Mouse (Mus musculus): ENCODE data around the gene Efna4.

Efna4 gene

DNA sequence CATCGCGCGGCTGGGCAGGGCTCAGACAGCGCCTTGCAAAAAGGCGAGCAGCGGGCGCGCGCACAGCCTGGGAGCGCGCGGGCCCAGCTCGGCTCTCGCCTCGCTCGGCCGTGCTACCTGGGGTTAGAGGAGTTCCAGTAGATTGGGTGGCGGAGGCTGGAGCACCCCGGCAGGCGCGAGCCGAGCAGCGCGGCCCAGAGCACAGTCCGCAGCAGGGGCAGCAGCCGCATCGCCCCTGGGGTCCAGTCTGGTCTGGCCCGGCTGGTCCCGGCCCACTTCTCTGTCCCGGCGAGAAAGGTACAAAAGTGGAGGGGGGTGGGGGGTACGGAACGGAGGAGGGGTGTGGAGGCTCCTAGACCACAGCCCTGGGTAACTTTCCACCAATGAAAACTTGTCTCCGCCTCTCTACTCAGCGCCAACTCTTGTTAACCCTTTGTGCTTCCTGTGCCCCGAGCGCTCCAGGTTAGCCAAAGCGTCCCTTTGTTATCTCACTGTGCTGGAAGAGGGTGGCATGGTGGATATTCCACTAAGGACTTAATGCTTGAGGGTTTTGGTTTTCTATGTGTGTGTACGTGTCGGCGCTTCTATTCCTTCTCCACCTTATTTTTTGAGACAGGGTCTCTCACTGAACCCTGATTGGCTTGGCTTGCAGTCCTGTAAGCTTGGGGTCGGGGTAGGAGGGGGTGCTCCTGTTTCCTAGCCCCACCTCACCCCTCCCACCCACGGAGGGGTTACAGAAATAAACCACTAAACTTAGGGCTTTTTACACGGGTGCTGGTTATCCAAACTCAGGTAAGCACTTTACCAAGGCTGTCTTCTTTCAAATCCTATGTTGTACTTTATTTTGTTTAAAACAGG is at the start of gene Efna4:
Efna4 (minus strand) TSS at position 308 of the 858 bp plus-strand sequence.
- DNase-seq (ENCODE audit: extremely low read depth, low read depth, low spot score) = no peak

DNA sequence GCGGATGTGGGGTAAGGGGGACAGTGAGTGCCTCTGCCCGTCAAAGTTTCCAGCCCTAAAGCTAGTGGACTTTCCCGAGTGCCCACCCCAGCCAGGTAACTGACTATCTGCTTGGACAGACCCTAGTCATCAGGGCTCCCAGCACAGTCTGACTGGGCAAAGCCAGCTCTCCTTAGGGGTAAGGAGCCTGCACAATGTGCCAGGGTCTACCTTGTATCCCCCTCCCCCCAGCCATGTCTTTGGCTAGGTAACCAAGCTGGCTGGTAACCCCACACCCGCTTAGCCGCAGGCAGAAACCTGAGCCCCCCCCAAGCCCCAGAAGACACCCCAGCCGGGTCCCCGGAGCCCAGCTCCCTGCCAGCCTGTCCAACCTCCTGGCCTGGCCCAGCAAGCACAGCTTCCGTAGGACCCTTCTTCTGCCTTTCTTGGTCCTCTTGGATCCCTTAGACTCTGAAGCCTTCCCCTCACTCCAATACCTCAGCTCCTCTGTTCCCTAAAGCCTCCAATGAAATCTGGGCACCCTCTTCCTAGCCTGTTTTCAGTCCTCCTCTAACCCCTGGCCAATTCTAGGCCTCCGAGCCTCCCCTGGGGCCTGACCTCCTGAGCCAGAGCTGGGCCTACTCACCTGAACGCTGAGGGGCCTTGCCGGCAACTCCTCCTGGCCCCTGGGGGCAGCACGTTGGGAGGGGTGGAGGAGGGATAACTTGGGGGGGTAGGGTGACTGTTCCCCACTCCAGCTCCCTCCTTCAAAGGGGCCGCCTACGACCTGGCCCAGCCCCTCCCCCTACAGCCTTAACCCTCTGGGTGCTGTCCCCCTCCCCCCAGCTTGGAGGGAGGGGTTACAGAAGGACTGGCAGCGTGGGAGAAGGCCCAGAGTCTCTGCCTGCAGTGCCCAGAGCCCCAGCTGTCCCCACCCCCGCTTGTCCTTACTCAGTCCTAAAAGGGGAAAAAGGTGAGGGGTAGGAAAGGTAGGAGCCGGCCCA is 48.9 kb upstream of the Efna4 start:
- no peak for DNase-seq (ENCODE audit: extremely low read depth, low read depth, low spot score)

DNA sequence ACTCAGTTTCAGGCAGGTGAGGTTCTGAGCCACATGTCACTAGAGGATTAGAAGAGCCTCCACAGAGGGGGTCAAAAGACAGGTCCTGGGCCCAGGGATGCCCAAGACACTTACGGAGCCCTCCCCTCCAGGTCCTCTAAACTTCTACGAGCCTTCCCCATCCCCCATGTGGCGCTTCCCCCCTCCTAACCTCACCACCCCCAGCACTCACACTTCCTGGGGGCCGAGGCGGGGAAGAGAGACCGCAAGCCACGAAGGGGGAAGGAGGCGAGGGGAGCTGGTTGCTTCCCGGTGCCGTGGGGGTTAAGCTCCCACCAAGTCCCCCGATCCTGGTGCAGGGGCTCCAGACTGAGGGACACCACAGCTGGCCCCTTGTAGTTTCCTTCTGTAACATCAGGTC is 47.6 kb upstream of the Efna4 start:
- DNase-seq (ENCODE audit: extremely low read depth, low read depth, low spot score) = no peak

DNA sequence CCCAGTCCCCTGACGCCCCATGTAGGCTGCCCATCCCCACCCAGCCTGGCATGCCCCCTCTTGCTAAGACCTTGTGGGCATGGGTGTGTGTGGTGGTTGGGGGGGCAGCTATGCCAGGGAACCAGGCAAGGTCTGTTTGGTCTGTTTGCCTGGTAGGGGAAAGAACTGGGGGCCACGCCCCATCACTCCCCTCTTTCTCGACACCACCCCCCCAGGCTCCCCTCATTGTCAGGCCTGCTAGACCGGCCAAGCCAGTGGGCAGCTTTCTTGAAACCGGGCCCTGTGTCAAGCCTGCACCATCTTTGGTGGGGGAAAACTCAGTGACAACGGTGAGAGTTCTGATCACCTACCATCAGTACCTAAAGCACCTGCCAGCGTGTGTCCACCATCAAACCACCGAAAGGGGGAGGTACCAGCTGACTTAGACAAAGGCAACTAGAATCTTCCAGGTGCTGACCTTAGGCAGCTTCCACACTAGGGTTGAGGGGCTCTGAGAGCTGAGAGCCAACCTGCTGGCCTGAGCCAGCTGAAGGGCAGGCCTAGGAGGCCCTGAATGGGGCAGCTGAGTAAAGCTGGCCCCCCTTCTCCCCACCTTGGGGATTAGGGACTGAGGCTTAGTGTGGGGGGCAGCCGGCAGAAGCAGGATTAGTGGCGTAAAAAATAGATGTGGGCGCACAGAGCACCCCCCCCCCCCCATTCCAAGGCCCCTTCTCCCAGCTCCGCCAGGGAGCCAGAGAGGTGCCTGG is 46.7 kb upstream of the Efna4 start:
- DNase-seq (ENCODE audit: extremely low read depth, low read depth, low spot score) = peak; percentile 69

DNA sequence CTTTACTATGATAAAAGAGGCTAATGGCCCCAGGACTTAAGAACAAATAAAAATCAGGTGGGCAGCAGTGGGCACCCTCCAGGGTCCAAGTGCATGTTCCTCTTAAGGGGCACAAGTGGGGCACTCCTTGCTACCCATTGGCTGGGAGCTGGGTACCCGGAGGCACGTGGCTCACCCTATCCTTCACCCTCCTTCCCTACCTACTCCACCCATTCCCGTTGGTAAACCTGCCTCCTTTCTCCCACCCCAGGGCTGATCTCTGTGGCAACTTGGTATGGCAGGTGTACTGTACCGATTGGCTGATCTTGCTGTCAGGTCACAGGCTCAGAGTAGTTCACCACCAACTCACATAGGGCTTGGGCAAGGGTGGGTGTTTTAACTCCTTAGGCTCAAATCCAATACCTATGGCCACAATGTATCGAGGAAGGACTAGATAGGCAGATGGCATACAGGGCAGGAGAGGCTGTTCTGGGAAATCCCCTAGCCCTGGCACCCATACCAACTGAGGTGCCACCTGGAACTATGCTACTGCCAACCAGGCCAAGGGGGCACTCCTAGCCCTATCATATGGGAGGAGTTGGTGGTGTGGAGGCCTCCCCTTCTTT is 45.9 kb upstream of the Efna4 start:
- DNase-seq (ENCODE audit: extremely low read depth, low read depth, low spot score) = peak; percentile 99

DNA sequence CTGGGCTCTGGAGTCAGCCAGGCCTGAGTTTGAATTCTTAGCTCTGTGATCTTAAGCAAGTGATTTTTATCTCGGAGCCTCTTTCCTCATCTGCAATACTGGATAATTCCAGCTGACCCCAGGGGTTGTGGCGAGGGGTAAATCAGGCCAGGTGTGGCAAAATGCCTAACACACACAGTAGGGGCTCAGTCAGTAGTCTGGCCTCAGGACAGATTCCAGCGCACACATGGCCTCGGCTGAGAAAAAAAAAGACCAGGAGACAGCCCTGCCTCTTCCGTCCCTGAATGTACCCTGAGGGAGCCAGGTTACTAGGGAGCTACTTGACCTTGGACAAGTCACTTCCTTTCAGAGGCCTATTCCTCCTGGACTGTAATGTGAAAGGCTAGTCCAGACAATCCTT is 45.1 kb upstream of the Efna4 start:
- DNase-seq (ENCODE audit: extremely low read depth, low read depth, low spot score) = peak; percentile 83

DNA sequence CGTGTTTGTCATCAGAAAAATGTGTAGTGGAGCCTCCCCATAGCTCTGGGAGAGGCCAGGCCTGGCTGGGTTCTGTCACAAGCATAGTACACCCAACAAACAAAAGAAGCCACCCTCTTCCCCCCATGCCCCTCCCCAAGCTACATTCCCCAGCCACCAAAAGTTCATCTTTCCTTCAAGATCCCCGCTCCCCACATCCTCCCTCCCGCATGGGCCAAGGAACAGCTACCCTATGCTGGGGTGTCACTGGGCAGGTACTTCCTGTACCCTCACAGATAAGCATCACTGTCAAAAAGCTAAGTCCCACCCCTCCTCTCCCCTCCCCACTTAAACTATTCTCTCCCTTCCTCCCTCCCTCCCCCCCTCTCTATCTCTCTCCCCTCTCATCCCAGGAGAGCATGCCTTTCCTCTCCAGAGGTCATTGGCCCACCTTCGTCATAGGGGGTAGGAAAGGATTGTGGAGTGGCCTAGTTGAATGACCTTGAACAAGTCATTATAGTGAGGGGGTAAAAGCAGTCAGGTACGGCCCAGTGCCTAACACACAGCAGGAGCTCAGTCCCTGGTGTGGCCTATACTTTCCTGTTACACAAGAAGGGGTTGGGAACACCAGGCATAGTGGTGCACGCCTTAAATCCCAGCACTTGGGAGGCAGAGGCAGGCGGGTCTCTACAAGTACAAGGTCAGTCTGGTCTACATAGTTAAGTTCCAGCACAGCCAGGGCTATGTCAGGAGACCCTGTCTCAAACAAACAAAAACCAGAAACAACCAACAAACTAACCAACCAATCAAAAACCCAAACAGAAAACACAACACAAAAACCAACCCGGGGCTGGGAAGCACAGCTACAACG is 44.4 kb upstream of the Efna4 start:
- no peak for DNase-seq (ENCODE audit: extremely low read depth, low read depth, low spot score)

DNA sequence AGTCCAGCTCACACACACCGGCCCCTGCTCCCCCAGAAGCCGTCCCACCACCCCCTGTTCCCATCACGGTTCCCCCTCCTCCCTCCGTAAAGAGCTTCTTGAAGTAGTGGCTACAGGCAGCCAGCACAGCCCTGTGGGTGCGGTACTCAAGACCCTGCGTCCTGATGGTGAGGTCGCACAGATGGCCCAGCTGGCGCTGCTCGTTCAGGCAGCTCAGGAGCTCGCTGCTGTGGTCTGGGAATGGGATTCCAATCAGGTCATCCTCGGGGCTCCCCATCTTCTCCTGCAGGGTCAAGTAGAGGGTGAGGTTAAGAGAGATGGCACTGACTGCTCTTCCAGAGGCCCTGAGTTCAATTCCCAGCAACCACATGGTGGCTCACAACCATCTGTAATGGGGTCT is 43.4 kb upstream of the Efna4 start:
- DNase-seq (ENCODE audit: extremely low read depth, low read depth, low spot score) = no peak

DNA sequence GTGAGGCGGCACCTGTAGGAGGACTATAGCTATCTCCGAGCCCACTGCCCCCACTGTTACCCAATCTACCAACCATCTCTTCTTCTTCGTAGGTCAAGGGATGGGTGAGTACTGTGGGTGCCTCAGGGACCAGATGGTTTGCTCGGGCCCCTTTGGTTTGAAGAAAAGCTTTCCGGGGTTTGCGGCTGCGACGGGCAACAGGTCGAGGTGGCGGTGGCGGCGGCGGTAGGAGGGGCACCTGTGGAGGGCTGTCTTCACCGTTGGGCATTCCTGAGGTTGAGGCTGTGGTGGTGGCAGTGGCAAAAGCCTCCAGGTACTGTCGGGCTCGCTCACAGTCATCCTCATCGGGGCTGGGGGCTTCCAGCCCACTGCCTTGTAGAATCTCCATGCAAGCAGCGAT is 42.9 kb upstream of the Efna4 start:
- DNase-seq (ENCODE audit: extremely low read depth, low read depth, low spot score) = no peak

DNA sequence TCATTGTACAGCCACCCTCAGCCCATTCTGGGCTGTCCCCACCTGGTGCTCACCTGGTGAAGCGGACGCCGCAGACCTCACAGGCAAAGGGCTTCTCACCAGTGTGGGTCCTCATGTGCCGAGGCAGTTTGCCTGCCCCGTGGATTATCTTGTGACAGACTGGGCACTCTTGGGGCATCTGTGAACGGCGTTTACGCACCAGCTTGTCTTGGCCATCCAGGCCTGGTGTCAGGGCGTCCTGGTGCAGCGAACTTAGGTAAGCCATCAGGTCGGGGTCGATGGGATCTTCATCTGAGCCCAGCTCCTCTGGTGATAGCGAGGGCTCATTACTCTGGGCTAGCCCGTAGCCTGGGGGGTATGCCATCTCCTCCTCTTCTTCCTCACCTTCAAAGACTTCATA is 42.5 kb upstream of the Efna4 start:
- no peak for DNase-seq (ENCODE audit: extremely low read depth, low read depth, low spot score)

DNA sequence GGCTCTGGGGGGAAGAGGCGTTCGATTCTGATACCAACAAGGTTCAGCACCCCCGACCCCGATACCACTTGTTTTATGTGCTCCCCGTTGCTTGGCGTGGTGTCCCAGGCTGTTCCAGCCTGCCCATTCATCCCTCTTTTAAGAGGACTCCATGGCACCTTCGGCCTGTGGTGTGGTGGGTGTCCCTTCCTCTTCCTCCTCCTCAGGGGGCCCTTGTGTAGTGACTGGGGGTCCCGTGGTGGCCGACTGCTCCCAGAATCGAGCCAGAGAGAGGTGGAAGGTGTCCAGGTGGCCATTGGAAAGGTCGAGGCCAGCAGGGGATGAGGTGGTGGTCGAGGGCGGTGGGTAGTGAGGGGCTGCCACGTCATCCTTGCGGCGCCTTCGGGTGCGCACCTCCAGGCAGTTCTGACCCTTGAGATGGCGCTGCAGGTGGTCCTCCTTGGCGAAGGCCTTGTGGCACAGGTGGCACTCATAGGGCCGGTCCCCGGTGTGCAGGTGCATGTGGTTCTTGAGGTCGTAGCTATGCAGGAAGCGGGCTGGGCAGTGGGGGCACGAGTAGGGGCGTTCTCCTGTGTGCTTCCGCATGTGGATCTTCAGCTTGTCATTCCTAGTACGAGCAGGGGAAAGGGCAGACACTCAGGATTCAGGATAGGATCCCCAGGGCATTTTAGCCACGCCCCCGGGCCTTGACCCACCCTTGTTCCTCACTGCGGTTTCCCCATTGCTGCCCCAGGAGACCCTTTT is 41.7 kb upstream of the Efna4 start:
- DNase-seq (ENCODE audit: extremely low read depth, low read depth, low spot score) = no peak

DNA sequence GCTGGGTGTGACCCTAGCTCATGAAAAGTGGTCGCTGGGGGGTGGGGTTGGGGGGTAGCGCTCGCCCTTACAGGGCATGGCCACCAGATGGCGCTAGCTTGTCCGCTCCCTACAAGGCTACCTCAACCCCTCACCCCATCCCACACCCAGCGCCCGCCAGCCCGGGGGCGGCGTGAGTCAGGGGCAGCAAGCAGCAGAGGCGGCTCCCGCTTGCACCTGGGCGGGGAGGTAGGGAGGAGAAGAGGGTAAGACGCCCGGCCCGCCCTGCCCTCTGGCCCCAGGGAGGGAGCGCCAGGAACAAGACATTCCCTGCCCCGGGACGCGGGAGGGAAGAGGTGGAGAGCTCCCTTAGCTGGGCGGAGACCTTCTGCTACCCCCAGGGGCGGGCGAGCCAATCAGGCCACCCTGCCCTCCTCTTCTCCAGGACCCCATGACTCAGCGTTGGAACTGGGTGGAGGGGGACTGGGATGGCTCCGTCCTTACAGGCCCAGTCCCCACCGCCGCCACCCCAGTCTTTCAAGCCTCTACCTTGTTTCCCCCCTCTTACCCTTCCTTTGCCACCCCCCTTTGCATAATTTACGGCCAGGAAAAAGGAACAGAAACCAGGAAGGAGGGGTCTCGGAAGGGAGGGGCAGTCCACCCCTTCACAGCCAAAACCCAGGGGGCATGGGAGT is 40.7 kb upstream of the Efna4 start:
- no peak for DNase-seq (ENCODE audit: extremely low read depth, low read depth, low spot score)

DNA sequence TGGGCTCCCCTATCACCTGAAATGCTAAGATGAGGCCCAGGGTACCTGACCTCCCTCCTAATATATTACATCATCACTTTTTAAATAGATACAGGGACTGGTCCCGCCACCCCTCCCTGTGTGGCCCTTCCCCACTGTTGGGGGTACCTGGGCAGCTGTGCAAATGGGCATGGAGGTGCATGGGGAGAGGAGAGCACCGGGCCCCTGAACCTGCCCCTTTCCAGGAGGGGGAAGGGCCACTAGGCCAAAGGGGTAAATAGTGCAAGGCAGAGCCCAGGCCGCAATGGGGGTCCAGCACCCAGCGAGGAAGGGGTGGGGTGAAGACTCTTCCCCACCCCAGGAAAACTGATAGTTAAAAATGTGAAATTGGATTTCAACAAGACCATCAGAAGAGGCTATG is 40.0 kb upstream of the Efna4 start:
- DNase-seq (ENCODE audit: extremely low read depth, low read depth, low spot score) = no peak

DNA sequence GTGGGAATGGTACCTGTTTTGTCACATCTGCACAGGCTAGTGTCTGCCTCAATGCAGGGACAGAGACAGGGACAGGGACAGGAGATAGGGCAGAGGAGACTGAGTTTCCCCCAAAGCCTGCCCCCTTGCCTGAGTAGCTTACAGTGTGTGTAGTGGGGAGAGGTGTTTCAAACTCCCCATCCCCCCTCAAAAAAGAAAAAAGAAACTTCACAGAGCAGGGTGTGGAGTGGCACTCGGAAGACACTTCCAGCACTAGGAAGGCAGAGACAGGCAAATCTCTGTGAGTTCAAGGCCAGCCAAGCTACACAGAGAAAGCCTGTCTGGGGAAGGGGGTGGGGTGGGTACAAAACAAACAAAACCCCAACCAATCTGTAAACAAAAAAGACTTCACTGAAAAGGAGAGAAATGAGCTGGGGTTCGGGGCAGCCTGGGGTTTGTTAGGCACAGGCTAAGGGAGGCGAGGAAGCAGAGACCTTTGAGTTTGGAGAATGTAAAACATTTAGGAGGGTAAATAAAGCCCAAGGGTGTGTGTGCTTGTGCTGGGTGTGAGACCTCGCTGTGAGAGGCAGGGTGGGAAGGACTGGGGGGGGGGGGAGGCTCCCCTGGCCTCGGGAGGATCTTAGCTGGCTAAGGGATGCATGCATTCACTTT is 35.9 kb upstream of the Efna4 start:
- DNase-seq (ENCODE audit: extremely low read depth, low read depth, low spot score) = no peak

DNA sequence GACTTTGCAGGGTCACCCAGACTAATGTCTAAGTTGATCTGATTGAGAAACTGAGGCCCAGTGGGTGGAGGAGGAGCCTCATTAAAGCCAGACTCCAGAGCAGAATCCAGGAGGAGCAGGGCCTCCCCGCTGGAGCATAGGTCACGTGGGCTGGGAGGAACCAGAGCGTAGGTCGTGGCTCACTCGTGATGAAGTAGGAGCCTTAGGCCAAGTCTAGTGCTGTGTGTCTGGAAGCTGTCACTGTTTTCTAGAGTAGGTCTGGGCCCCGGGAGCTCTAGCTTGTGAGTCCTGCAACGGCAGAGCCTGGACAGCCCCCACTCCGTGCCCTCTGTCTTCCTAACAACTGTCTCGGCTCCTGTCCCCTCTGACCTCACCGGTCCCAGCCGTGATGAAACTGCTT is 29.5 kb upstream of the Efna4 start:
- no peak for DNase-seq (ENCODE audit: extremely low read depth, low read depth, low spot score)

DNA sequence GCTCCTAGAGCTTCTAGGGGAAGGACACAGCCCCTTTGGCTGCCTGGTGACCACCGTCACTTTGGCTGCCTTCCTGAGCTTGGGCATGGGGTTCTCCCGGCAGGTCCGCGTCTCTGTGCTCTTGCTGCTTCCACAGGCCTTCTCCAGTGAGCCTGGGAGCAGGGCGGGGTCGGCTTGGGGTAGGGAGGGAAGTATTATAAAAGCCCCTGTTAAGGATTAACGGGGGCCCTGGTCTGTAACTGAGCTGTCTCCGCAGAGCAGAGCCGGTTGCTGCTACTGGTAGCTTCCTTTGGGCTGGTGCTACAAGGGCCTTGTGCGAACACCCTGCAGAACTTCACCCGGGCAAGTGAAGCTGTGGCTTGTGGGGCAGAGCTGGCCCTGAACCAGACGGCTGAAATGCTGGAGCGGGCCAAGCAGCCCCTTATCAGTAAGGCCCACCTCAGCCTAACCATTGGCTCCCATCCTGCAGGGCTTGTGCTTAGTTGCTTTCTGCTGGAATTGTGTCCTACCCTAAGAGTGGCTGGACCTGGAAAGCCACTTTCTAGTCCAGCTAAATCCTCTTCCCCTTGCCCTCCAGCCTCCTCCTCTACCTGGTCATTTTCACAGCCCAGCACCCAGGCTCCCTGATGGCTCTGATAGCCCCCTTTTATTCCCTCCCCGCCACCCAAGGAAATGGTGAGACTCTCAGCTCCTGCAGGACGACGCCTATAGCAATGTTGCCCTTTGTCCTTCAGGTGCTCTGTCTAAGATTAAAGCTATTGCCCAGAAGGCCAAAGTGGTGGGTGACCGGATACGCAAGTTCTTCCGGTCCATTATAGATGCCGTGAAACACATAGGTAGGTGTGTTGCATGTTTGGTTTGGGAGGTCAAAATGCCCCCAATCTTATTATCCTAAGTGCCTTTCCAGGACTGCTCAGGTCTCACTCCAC is 27.9 kb upstream of the Efna4 start:
- no peak for DNase-seq (ENCODE audit: extremely low read depth, low read depth, low spot score)

DNA sequence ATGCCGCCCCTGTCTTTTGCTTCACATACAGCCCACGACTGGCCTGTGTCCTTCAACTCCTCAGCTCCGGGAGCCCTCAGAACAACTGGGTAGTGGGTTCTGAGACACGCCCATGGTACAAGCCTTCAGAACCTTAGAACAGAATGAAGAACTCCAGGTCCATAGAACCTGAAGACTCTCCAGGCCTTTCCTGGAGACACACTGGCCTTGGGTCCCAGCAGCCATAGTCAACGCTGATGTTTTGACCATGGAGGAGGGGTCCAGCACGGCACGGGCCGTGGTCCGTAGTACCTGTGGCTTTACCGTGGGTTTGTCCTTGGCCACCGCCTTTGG is 27.3 kb upstream of the Efna4 start, which contains the start of gene Dcst1:
Dcst1 (minus strand) TSS at position 101 of the 333 bp plus-strand sequence.
- DNase-seq (ENCODE audit: extremely low read depth, low read depth, low spot score) = no peak

All from fat pad, adult 2 months (tissue).